Mouse (Mus musculus): Measurements from ENCODE around the gene Pramef8.
"Not testable (repeated sequence)": the region's sequence is repeated elsewhere in the genome, so short reads cannot be mapped to it uniquely, and the experiment has no call there.

Gene Pramef8

DNA sequence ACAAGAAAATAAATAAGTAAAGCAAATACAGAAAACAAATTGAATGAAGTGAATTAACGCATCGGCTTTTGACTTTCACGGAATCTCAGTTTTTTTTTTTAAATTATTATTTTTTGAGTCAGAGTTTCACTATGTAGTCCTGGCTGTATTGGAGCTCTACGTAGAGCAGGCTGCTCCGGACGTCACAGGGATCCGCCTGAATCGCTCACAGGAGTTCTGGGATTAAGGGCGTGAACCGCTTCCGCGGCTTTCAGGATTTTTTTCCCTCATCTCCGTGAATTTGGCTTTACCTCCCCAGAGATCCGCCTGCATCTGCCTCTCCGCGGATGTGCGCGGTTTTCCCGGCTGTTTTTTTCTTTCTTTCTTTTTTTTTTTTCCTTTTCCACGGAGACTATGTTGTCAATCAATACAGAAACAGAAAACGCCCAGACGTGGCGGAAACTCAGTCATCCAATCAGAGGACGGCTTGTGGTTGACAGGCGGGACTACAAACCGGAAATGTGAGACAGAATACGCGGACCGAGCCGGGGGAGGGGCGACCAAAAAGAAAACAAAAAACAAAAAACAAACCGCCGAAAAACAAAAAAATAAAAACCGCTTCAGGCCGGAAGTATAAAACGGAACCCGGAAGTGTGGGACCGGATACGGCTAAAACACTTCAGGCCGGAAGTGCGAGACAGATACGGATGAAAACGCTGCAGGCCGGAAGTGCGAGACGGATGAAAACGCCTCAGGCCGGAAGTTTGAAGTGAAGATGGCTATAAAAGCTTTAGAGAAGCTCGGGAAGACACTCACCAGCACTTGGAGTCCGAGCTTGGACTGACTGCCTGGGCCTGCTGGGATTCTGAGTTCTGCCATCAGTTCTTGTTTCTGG lies at the start of gene Pramef8:
Gene Pramef8 (plus strand): TSS at position 208 of the 874 bp plus-strand sequence.
- peak; percentile 85 to 86 for DNase-seq (ENCODE audit: low spot score in 2 of 2)

DNA sequence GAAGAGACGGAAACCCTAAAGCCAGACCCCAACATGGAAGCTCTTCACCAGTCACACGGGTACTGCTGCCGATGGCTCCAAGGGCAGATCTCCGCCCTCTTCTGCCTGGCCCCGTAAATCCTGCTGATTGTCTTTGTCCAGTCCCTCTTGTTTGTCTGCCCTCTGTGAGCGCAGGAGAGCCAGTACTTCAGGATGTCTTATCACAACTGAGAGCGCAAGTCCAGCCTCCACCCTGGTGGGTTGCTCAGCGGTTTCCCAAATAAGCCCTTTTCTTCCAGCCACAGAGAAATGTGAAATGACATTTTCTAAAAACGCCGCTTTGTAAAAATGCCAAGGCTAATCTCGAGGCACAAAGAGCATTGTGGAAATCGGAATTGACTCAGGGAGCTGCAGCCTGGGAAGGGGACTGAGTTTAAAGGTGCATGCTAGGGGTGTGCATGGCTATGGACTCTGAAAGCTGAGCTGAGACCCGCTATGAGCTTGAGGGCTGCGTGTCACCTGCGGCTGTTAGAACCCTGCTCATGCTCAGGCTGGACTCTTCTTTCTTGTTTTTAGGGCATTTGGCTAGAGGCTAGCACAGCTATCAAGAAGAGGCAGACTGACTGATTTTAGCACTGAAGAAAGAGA lies 45.7 kb upstream of the Pramef8 start:
- DNase-seq (ENCODE audit: low spot score in 2 of 2), result no peak

DNA sequence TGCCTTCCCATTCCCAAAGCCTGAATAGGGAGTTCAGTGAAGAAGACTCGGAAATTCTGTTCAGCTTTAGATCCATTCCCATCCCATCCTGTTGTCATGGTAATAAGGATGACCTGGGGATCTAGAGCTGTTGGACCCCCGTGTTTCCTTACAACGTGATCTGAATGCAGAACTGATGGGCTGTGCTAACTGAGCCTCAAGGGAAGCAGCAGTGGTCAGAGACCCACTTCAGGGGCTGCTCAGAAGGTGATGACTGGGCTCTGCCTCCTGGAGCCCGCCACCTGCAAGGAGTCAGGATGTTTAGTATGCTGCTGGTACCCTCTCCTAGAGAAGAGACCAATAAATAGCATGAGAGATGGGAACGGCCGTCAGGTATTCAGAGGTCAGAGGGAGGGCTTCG lies 32.7 kb upstream of the Pramef8 start:
- DNase-seq (ENCODE audit: low spot score in 2 of 2), result no peak

DNA sequence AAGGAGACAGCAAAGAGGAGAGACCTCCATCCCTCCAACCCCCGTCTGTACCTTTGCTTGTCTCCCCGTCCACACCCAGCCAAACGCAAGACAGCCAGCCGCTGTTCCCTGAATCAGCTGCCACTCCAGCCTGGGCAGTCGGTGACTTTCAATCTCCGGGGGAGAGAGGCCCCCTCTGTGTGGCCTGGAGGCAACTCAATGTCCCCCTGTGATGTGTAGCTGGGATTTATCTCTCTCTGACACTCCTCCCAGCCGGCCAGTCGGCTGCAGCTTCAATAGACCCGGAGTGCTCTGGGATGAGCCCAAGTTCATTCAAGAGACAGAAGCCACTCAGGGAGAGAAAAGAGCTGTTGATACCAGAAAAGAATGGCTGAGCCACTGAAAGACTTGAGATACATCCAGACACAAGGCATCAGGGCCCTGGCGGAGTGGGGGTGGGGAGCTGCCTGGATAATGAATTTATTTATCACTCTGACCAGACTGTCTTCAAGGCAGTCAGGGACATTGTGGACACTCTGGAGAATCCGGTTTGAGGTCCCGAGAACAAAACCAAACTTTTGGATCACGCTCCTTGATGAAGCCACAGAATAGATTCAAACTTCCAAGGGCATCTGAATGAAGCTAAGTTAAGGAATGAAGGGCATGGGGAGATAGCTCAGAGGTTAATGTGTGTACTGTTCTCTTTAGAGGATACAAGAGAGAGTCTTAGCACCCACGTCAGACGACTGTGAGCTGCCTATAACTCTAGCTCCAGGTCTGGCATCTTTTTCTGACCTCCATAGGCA lies 32.1 kb upstream of the Pramef8 start:
- peak in 1 of 2 experiments; percentile 11 for DNase-seq (ENCODE audit: low spot score in 2 of 2)

DNA sequence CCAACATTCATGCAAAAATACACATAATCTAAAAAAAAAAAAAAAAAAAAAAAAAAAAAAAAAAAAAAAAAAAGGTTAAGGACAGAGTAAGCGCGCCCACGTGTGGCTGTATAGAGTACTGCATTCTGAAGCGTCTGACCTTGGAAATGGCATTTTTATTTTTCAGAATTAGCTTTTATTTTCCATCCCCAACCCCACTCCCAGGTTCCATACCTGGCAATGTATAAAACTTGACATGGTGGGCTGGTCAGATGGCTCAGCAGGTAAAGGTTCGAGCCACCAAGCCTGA lies 31.6 kb upstream of the Pramef8 start:
- DNase-seq (ENCODE audit: low spot score in 2 of 2), result peak; percentile 27 to 31

DNA sequence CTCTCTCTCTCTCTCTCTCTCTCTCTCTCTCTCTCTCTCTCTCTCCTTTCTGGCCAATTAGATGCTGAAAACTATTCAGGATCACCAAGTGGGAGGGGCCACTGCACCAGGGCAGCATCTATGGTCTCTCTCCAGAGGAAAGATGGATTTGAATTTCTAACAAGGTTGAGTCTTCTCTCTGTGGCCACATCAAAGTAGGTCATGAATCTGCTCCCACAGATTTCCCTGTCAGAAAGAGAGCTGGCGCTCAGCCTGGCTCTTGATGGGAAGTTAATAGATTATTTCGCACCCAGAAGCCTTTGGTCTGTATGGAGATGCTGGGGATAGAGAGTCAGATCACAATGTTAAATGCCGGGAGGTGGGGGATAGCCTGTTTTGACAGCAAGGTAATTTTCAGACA lies 30.1 kb upstream of the Pramef8 start:
- DNase-seq (ENCODE audit: low spot score in 2 of 2), result no peak

DNA sequence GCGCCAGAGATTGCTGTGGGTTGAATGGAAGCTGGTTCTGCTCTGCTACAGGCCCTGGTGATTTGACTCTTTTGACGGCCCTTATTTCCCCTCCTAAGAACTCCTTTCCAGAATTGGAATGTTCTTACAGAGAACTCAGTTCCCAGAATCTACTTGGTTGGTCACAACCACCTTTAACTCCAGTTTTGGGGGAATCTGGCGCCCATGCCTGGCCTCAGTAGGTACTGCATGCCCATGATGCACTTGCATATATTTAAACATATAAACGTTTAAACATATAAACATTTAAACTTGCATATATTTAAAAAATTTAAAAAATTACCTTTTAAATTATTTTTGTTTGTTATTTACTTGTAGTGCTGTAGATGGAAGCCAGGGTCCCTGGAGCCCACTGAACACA lies 28.6 kb upstream of the Pramef8 start:
- no peak for DNase-seq (ENCODE audit: low spot score in 2 of 2)

DNA sequence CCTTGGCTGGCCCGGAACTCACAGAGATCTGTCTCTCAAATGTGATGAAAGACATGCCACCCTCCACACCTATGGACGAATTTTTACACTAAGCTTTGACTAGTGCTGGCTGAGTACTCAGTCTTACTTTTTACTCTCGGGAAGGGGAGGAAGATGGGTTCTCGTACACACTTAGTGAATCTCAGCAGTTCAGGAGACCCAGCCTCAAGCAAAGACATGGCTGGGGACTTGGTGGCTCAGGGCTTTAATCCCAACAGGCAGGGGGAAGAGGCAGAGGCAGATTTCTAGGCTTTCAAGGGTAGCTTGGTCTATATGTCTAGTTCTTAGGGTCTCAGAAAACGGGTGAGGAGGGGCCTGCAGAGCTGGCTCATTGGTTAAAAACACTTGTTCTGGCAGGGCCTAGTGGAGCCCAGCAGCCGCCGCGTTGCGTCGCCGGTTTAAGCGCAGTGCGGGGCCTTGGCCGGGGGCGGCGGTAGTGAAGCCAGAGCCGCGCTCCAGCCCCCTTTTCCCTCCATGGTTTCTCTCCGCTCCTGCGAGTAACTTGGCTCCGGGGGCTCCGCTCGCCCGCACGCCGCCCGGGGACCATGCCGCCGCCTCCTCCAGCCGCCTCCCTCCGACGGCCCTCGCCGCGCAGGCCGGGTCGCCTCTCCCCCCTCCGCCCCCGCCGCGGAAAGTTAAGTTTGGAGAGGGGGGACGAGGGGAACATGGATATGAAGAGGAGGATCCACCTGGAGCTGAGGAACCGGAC lies 23.1 kb upstream of the Pramef8 start:
- DNase-seq (ENCODE audit: low spot score in 2 of 2), result peak in 1 of 2 experiments; percentile 4

DNA sequence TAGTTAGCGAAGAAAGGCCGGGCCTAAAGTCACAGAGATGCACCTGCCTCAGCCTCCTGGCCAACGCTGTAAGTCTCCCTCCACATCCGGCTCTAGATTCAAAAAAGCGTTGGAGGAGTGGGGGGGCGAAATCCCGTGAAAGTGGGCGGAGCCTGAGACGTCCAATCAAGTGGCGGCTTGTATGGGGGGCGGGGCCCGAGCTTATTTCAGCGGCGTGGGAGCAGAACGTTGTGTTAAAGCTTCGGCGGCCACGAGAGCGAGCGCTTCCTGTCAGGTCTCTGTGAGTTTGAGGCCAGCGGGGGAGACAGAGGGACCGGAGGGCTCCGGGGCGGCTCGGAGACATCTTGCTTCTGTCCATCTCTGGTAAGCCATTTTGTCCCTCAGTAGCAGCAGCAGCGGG lies 18.0 kb upstream of the Pramef8 start, which contains the start of gene Pramel1:
Gene Pramel1 (plus strand): TSS at position 248 of the 400 bp plus-strand sequence.
- no peak for DNase-seq (ENCODE audit: low spot score in 2 of 2)

DNA sequence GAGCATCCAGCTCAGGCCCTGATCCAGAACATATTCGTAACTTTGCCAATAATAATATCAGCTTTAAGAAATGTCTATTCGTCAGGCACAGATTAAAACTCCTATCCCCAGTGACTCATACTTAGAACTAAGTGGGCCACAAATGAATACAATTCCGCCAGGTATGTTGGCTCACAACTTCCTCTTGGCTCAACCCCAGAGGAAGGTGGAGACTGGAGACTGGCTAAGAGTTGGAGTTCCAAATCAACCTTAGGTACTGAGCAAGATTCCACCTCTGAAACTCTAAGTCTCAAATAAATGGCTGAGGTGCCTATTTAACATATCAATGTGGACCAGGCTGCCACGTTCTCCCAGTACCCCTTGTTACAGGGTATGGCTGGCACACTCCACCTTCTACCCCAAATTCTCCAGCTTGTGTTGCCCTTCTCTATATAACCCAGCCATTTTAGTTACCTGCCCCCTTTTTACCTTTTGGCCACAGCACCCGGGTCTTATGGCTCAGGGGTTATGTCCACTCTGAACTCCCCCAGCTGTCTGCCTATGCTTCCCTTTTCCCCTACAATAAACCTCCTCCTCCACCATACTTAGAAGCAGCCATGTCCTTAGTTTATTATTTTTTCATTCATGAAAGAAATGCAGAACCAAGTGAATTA lies 534 bp upstream of the Pramef8 start:
- DNase-seq (ENCODE audit: low spot score in 2 of 2), result no peak

DNA sequence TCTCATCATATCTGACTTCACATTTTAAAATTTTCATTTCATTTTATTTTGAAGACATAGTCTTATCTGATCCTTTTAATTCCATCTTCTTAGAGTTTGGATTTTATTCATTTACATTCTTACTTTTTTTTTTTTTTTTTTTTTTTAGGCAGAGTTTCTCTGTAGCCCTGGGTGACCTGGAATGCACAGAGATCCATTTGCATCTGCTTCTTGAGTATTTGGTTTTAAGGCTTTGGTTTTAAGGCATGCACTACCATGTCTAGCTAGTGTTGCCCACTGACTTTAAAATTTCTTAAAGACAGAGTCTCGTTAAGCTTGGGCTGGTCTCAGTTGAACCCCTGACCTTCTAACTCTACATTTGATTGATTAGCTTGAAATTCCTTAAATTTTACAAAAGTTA lies 1.4 kb downstream of the Pramef8 start:
- no peak for DNase-seq (ENCODE audit: low spot score in 2 of 2)

DNA sequence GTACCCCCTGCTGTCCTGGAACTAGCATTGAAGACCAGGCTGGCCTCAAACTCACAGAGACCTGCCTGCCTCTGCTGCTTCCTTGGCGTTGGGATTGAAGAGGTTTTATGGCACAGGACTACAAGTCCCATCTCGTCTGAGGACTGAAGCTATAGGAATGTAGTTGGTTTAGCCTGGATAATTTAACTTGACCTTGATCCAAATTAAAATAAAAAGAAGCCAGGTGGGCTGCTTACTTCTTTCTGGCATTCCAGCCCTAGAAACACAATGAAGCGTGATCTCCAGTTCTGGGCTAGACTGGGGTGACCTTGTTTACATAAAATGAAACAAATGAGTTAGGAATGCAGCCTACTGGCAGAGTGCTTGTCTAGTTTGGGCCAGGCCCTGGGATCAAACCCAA lies 1.9 kb downstream of the Pramef8 start:
- DNase-seq (ENCODE audit: low spot score in 2 of 2), result no peak

DNA sequence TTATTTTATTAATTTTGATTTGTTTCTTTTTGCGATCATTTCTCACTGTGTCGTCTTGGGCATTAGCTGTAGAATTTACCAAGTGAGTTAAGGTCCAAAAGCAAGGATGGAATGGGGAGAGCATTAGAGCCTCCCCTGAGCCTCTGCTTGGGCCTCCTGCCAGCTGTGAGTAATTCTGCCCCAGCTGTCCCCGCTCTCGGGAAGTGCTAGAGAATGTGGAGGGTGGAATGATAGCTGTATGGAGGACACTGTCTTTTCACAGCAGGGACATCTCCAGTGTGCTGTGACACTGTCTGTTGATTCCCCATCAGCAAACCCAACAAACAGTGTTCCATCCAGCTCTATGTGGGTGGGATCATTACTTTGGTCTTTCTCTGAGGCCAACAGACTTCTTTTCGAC lies 14.5 kb downstream of the Pramef8 start:
- not testable (repeated sequence) for DNase-seq (ENCODE audit: low spot score in 2 of 2)

DNA sequence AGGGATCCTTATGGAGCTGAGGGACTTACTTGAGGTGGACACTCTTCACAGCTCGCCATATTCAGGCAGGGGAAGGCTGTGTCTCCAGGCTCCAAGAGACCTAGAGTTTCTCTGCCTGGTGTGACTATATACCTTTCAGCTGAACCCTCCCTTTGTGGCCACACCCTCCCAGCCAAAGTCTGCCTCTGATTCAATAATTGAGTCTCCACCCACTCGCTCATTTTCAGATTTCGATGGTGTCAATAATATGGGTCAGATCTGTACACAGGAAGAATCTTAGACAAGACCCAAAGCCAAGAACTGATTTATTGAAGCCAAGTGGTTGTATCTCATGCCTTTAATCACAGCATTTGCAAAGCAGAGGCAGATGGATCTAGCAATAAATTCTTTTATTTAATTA lies 38.0 kb downstream of the Pramef8 start, which contains the start of gene Oog4:
Gene Oog4 (minus strand): TSS at position 101 of the 400 bp plus-strand sequence.
- DNase-seq (ENCODE audit: low spot score in 2 of 2), result no peak
